ENCODE assay signal across 12 mouse cellular contexts in genomic region chr6:93874936-93875335, GRCm38 (mm10).
"Had no signal": no experiment of that assay in that cellular context is flagged by ENCODE, and none has a peak within 500 bp of the region (broad histone marks: within the 10 kb centered on the region; RNA-seq: fewer than 3 reads in every experiment).

No protein-coding gene starts in this region.

- H3K4me2 ChIP-seq: limb, embryonic 13.5 days; neural tube, embryonic 12.5 days had no signal

- H3K4me3 ChIP-seq: limb, embryonic 13.5 days; myocyte; neural tube, embryonic 12.5 days had no signal

- DNase-seq: kidney, adult 9 months; kidney, postnatal 36 days; layer of hippocampus, adult 9-11 months; layer of hippocampus, postnatal 36 days; lung, adult 18-20 months; thymus, postnatal 4 days had no signal

- H3K9ac ChIP-seq: limb, embryonic 13.5 days; liver, embryonic 14.5 days; neural tube, embryonic 12.5 days had no signal

- H3K4me1 ChIP-seq: neural tube, embryonic 12.5 days had no signal

- H3K27ac ChIP-seq: kidney, postnatal 0 days; limb, embryonic 13.5 days; liver, embryonic 14.5 days; neural tube, embryonic 12.5 days; stomach, postnatal 0 days had no signal

- H3K27me3 ChIP-seq: limb, embryonic 13.5 days; neural tube, embryonic 12.5 days had no signal

- H3K36me3 ChIP-seq: neural tube, embryonic 12.5 days had no signal

- H3K9me3 ChIP-seq: limb, embryonic 13.5 days; neural tube, embryonic 12.5 days had no signal
